Mouse (Mus musculus): ENCODE measurements at regions not wholly inside any gene's neighbourhood (a gene's known extent, or its start where the extent isn't known, plus 50 kb on each side); places are given as distances from the start of the nearest gene placed in this dataset.

- TF ChIP-seq CTCF (IDR thresholded peaks at IDR 0.05; ENCODE audit: low read depth), result no peak
- no peak for TF ChIP-seq EP300 (IDR thresholded peaks at IDR 0.05; ENCODE audit: low read depth)
These were observed 472.2 kb downstream of the Nyap2 start for GRCm38 (mm10) chr1:81548906-81549305.
